Mouse (Mus musculus): ENCODE measurements around the gene Trim28. TPM values are rescaled to one million over a fixed set of nuclear protein-coding genes. Genes with fewer than 3 reads are reported as not detected.

The Trim28 gene
- polyA plus RNA-seq, 1 experiment from 2014 or later, result 526 TPM

- Histone ChIP-seq H3K4me1 (ENCODE audit: control insufficient read depth, insufficient read depth, low read length) (peaks cover 7% of the 10 kb centered on the region), H3K27me3 (ENCODE audit: control insufficient read depth, insufficient read depth, low read length) (peaks cover 31% of the 10 kb centered on the region), H3K4me2 (ENCODE audit: low read depth, low read length) (peak overlapping the region; percentile 94), H3K4me3 (ENCODE audit: low read depth, low read length) (peak overlapping the region; percentile 47), H3K9me3 (replicated peaks; ENCODE audit: control insufficient read depth, low read length) (no peaks in the 10 kb centered on the region; the same call in 1 of the 2 replicates), H3K9ac (replicated peaks; ENCODE audit: low read length) (peak overlapping the region; percentile 74), H3K36me3 (replicated peaks; ENCODE audit: control insufficient read depth, insufficient read depth, low read depth, low read length) (no peaks in the 10 kb centered on the region), H3K27ac (replicated peaks; ENCODE audit: low read depth, low read length) (no peak overlapping the region)
- WGBS, result 3% methylated on average over 86 of the region's 88 CpGs
- ATAC-seq (replicated peaks; ENCODE audit: insufficient number of reproducible peaks, low FRiP score, low TSS enrichment, low read depth) (peak; percentile 40), DNase-seq (ENCODE audit: low spot score) (peak; percentile 50)
These were observed 44.7 kb downstream of the Trim28 start for GRCm38 (mm10) chr7:13043445-13044253.

- no peaks in the 10 kb centered on the region; the same call in 1 of the 2 replicates for H3K9me3 ChIP-seq (replicated peaks; ENCODE audit: control insufficient read depth, low read length)
- no peaks in the 10 kb centered on the region for H3K36me3 ChIP-seq (replicated peaks; ENCODE audit: control insufficient read depth, insufficient read depth, low read depth, low read length)
- peak overlapping the region; percentile 47 for H3K4me3 ChIP-seq (ENCODE audit: low read depth, low read length)
- H3K4me1 ChIP-seq (ENCODE audit: control insufficient read depth, insufficient read depth, low read length), result peaks cover 4% of the 10 kb centered on the region; the same call in 1 of the 2 replicates
- DNase-seq (ENCODE audit: low spot score) (no peak), ATAC-seq (replicated peaks; ENCODE audit: insufficient number of reproducible peaks, low FRiP score, low TSS enrichment, low read depth) (peak; percentile 7; the same call in 1 of the 2 replicates)
- H3K4me2 ChIP-seq (ENCODE audit: low read depth, low read length), result peak overlapping the region; percentile 94
- H3K27ac ChIP-seq (replicated peaks; ENCODE audit: low read depth, low read length), result no peak overlapping the region
- peak overlapping the region; percentile 74 for H3K9ac ChIP-seq (replicated peaks; ENCODE audit: low read length)
- 4% methylated on average over 23 of the region's 23 CpGs for WGBS
- peaks cover 31% of the 10 kb centered on the region for H3K27me3 ChIP-seq (ENCODE audit: control insufficient read depth, insufficient read depth, low read length)
These were observed 45.3 kb downstream of the Trim28 start for GRCm38 (mm10) chr7:13044254-13044625.

- WGBS, result 15% methylated on average over 2 of the region's 2 CpGs
- H3K4me1 ChIP-seq (ENCODE audit: control insufficient read depth, insufficient read depth, low read length), result peaks cover 4% of the 10 kb centered on the region; the same call in 1 of the 2 replicates
- no peak overlapping the region for H3K4me2 ChIP-seq (ENCODE audit: low read depth, low read length)
- H3K36me3 ChIP-seq (replicated peaks; ENCODE audit: control insufficient read depth, insufficient read depth, low read depth, low read length), result no peaks in the 10 kb centered on the region
- ATAC-seq (replicated peaks; ENCODE audit: insufficient number of reproducible peaks, low FRiP score, low TSS enrichment, low read depth) (peak; percentile 36; the same call in 1 of the 2 replicates), DNase-seq (ENCODE audit: low spot score) (peak; percentile 79)
- no peak overlapping the region for H3K9ac ChIP-seq (replicated peaks; ENCODE audit: low read length)
- peaks cover 31% of the 10 kb centered on the region for H3K27me3 ChIP-seq (ENCODE audit: control insufficient read depth, insufficient read depth, low read length)
- H3K27ac ChIP-seq (replicated peaks; ENCODE audit: low read depth, low read length), result no peak overlapping the region
- H3K4me3 ChIP-seq (ENCODE audit: low read depth, low read length), result no peak overlapping the region
- H3K9me3 ChIP-seq (replicated peaks; ENCODE audit: control insufficient read depth, low read length), result no peaks in the 10 kb centered on the region; the same call in 1 of the 2 replicates
These were observed 47.2 kb downstream of the Trim28 start for GRCm38 (mm10) chr7:13046084-13046483.

GRCm38 (mm10) chr7:13053001-13053400 is 54.1 kb downstream of the Trim28 start:
- whole genome bisulfite sequencing, result 89% methylated on average over 13 of the region's 13 CpGs
- no peaks in the 10 kb centered on the region for H3K4me1 ChIP-seq (ENCODE audit: control insufficient read depth, insufficient read depth, low read length)
- DNase-seq (ENCODE audit: low spot score) (no peak), ATAC-seq (replicated peaks; ENCODE audit: insufficient number of reproducible peaks, low FRiP score, low TSS enrichment, low read depth) (no peak)
- H3K9ac ChIP-seq (replicated peaks; ENCODE audit: low read length), result no peak overlapping the region
- H3K9me3 ChIP-seq (replicated peaks; ENCODE audit: control insufficient read depth, low read length), result no peaks in the 10 kb centered on the region
- H3K36me3 ChIP-seq (replicated peaks; ENCODE audit: control insufficient read depth, insufficient read depth, low read depth, low read length), result no peaks in the 10 kb centered on the region
- no peak overlapping the region for H3K4me2 ChIP-seq (ENCODE audit: low read depth, low read length)
- H3K27me3 ChIP-seq (ENCODE audit: control insufficient read depth, insufficient read depth, low read length), result no peaks in the 10 kb centered on the region
- H3K27ac ChIP-seq (replicated peaks; ENCODE audit: low read depth, low read length), result no peak overlapping the region
- H3K4me3 ChIP-seq (ENCODE audit: low read depth, low read length), result no peak overlapping the region

- Histone ChIP-seq H3K36me3 (replicated peaks; ENCODE audit: control insufficient read depth, insufficient read depth, low read depth, low read length) (no peaks in the 10 kb centered on the region), H3K4me2 (ENCODE audit: low read depth, low read length) (peak overlapping the region; percentile 41; the same call in 1 of the 2 replicates), H3K4me3 (ENCODE audit: low read depth, low read length) (no peak overlapping the region), H3K27me3 (ENCODE audit: control insufficient read depth, insufficient read depth, low read length) (no peaks in the 10 kb centered on the region), H3K27ac (replicated peaks; ENCODE audit: low read depth, low read length) (no peak overlapping the region), H3K9me3 (replicated peaks; ENCODE audit: control insufficient read depth, low read length) (no peaks in the 10 kb centered on the region), H3K9ac (replicated peaks; ENCODE audit: low read length) (no peak overlapping the region), H3K4me1 (ENCODE audit: control insufficient read depth, insufficient read depth, low read length) (no peaks in the 10 kb centered on the region)
- 89% methylated on average over 2 of the region's 2 CpGs for WGBS
- ATAC-seq (replicated peaks; ENCODE audit: insufficient number of reproducible peaks, low FRiP score, low TSS enrichment, low read depth) (no peak), DNase-seq (ENCODE audit: low spot score) (no peak)
These were observed 54.6 kb downstream of the Trim28 start for GRCm38 (mm10) chr7:13053501-13053900.

- Histone ChIP-seq H3K9ac (replicated peaks; ENCODE audit: low read length) (peak overlapping the region; percentile 76), H3K9me3 (replicated peaks; ENCODE audit: control insufficient read depth, low read length) (no peaks in the 10 kb centered on the region), H3K4me1 (ENCODE audit: control insufficient read depth, insufficient read depth, low read length) (no peaks in the 10 kb centered on the region), H3K27ac (replicated peaks; ENCODE audit: low read depth, low read length) (no peak overlapping the region), H3K4me2 (ENCODE audit: low read depth, low read length) (peak overlapping the region; percentile 41), H3K36me3 (replicated peaks; ENCODE audit: control insufficient read depth, insufficient read depth, low read depth, low read length) (no peaks in the 10 kb centered on the region), H3K4me3 (ENCODE audit: low read depth, low read length) (peak overlapping the region; percentile 65), H3K27me3 (ENCODE audit: control insufficient read depth, insufficient read depth, low read length) (no peaks in the 10 kb centered on the region)
- no peak for DNase-seq (ENCODE audit: low spot score)
- 1% methylated on average over 15 of the region's 15 CpGs for WGBS
- no peak for ATAC-seq (replicated peaks; ENCODE audit: insufficient number of reproducible peaks, low FRiP score, low TSS enrichment, low read depth)
These were observed 55.0 kb downstream of the Trim28 start for GRCm38 (mm10) chr7:13053961-13054286.

- no peaks in the 10 kb centered on the region for H3K27me3 ChIP-seq (ENCODE audit: control insufficient read depth, insufficient read depth, low read length)
- peak within 1 kb of the TSS; percentile 53 for H3K4me2 ChIP-seq (ENCODE audit: low read depth, low read length)
- H3K9ac ChIP-seq (replicated peaks; ENCODE audit: low read length), result peak within 1 kb of the TSS; percentile 76
- no peaks in the 10 kb centered on the region for H3K9me3 ChIP-seq (replicated peaks; ENCODE audit: control insufficient read depth, low read length)
- H3K36me3 ChIP-seq (replicated peaks; ENCODE audit: control insufficient read depth, insufficient read depth, low read depth, low read length), result no peaks in the 10 kb centered on the region
- ATAC-seq (replicated peaks; ENCODE audit: insufficient number of reproducible peaks, low FRiP score, low TSS enrichment, low read depth) (peak; percentile 95), DNase-seq (ENCODE audit: low spot score) (peak; percentile 100)
- peak within 1 kb of the TSS; percentile 65 for H3K4me3 ChIP-seq (ENCODE audit: low read depth, low read length)
- peak within 1 kb of the TSS; percentile 73; the same call in 1 of the 2 replicates for H3K27ac ChIP-seq (replicated peaks; ENCODE audit: low read depth, low read length)
- no peaks in the 10 kb centered on the region for H3K4me1 ChIP-seq (ENCODE audit: control insufficient read depth, insufficient read depth, low read length)
- WGBS, result under 1% methylated on average over 41 of the region's 41 CpGs
These were observed 55.5 kb downstream of the Trim28 start, which contains the start of gene Mzf1 for GRCm38 (mm10) chr7:13054287-13055010. Gene Mzf1 (minus strand): TSS chr7:13054764.

All from embryonic facial prominence, embryonic 11.5 days (tissue).